Mouse (Mus musculus): ENCODE measurements around the gene Rnase4.

DNA sequence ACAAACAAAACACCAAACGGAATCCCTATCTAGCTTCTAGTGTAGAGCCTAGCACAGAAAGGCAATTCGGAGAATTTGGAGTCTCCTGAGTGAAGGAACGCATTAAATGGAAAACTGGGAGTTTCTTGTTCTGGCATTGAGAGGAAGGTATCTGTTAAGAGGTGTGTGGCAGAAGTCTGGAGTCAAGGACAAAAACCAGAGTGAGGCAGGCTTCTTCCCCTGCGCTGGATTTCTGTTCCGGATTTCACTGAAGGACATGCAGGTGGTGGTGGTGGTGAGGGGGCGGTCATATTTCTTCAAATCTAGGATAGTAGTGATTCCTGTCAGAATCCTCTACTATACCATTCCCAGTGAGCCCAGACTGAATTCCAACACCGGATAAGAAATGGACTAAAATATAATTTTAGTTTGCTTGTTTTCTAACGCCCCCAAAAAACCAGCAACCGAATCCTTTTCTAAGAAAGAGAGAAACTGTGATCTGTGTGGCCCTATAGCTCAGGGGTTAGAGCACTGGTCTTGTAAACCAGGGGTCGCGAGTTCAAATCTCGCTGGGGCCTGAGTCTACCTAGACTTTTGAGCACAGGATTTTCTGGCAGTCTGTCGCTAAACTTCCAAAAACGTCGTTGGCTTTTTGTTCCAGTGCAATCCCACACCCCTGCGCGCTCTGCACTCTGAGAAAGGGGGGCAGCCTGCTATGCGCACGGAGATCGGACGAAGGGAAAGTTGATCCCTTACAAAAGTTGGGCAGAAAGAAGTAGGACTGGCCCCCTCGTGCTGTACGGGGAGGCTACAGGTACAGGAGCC is 2.5 kb upstream of the Rnase4 start:
- TF ChIP-seq POLR2A (IDR thresholded peaks at IDR 0.05; ENCODE audit: insufficient read depth, low read depth, low read length) (no peak), CTCF (IDR thresholded peaks at IDR 0.05) (no peak), EP300 (IDR thresholded peaks at IDR 0.05; ENCODE audit: insufficient read depth, low read depth, low read length) (no peak)
